Mouse (Mus musculus): ENCODE data around the gene Il31ra.
A peak's percentile ranks its signal among the peaks of the same experiment; 100 is the strongest.
"Not testable (repeated sequence)": the region's sequence is repeated elsewhere in the genome, so short reads cannot be mapped to it uniquely, and the experiment has no call there.

Gene Il31ra

DNA sequence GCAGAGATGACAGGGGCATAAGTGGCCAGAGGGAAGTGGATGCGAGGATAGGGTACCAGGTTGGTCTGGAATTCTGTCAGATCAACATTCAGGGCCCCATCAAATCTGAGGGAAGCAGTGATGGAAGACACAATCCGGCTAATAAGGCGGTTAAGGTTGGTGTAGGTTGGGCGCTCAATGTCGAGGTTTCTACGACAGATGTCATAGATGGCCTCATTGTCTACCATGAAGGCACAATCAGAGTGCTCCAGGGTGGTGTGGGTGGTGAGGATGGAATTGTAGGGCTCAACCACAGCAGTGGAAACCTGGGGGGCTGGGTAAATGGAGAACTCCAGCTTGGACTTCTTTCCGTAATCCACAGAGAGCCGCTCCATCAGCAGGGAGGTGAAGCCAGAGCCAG is at the start of gene Il31ra:
Il31ra (minus strand) TSS at position 101 of the 400 bp plus-strand sequence.
- not testable (repeated sequence) for DNase-seq (ENCODE audit: inconsistent age in 2 of 2, low spot score in 1 of 2)

DNA sequence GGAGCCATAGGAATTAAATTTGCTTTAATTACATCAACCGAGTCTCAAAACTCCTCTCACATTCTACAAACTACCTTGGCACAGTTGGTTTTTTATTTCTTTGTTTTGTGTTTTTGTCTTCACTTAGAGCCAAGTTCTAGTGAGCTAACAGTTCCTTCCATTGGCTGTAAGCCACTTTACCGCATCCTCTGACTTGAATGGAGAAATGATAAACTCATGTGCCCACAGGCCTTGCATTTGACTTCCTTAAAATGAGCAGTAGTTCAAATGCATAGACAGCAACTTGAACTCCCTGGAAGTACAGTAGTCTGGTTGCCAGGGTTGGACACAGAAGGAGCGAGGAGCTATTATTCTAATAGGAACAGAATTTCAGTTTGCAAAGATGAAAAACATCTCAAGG is 48.7 kb upstream of the Il31ra start:
- DNase-seq (ENCODE audit: inconsistent age in 2 of 2, low spot score in 1 of 2) = no peak

DNA sequence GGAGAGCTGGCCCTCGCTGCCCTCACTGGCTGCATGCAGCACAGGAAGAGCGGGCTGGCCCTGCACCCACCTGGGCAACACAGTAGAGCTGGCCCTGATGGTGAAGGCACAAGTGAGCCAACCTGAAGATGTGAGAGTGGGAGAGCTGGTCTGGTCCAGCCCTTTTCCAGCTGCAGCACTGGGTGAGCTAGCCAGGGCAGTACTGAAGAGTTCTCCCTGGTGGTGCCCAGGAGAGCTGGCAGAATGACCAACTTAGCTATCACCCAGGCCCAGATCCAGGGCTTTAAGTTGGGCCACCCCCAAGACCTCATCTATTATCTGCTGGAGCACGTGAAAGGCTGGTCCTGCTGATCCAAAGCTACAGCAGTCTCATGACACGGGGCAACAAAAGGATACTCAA is 45.0 kb upstream of the Il31ra start:
- no peak for DNase-seq (ENCODE audit: inconsistent age in 2 of 2, low spot score in 1 of 2)

DNA sequence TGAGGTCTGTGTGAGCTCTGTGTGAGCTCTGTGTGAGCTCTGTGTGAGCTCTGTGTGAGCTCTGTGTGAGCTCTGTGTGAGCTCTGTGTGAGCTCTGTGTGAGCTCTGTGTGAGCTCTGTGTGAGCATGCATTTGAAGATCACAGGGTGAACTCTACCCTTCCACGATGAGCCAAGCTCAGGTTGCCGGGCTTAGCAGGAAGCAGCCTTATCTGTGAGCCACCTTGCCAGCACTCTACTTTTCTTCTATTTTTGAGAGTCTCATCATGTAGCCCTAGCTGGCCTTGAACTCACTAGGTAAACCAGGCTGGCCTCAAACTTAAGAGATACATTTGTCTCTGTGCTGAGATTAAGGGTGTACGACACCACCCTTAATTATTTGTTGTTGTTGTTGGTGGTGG is 42.3 kb upstream of the Il31ra start:
- no peak for DNase-seq (ENCODE audit: inconsistent age in 2 of 2, low spot score in 1 of 2)

DNA sequence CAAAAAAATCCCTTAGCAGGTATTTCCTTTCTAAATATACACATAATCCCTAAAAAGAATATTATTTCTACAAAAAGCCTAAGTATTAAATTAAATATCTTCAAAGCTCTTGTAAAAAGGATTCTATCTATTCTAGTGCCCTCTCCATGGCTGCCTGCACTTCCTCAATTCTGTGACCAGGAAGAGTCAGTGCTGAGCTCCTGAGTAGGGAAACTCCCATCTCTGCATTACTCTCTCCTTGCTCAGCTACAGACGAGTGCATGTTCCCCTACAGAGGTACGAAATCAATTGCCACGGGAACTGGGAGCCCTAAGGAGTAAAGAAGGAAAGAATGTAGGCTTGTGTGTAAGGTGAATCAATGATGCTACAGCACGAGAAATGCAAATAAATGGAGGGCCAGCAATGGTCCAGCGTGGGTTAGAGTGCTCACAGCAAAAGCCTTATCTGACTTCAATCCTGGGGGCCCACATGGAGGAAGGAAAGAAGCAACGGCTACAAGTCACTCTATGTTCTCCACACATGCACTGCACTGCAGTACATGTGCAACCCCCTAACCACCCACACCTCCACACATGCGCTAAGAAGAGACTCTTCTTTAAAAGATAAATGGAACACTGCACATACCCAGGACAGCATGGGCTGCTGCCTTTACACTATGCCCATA is 41.1 kb upstream of the Il31ra start:
- no peak for DNase-seq (ENCODE audit: inconsistent age in 2 of 2, low spot score in 1 of 2)

DNA sequence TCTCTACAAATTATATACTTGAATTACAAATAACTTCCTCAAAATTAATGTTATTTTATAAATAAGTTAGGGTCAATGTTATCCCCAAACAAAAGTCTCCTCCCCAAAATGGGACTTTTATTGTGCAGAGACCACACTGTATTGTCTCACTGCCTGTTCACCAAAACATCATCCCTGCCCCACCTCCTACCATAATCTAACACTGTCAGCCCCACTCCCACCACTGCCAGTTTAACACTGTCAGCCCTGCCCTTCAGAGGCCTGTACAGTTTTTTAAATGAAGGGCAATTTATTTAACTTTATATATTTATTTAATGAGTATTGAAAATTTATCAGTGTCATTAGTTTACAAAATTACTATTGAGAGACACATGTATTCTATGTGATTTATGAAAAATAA is 31.4 kb upstream of the Il31ra start:
- no peak for DNase-seq (ENCODE audit: inconsistent age in 2 of 2, low spot score in 1 of 2)

DNA sequence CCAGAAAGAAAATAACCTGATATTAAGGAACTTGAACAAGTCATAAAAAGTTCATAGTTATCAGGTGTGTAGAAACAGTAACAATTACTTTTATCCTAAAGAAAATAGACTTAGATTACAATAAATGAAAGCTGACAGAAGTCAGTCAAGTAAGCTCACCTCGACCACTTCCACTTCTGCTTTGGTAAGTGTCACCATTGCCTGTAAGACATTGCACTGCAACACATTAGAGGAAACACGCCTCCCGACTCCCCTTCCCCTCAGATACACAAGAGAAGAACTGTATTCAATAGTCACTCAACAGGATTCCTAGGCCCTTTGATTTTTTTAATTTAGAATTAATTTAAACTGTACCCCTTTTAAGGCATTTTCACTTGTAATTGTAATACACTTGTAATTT is 30.5 kb upstream of the Il31ra start:
- no peak for DNase-seq (ENCODE audit: inconsistent age in 2 of 2, low spot score in 1 of 2)

DNA sequence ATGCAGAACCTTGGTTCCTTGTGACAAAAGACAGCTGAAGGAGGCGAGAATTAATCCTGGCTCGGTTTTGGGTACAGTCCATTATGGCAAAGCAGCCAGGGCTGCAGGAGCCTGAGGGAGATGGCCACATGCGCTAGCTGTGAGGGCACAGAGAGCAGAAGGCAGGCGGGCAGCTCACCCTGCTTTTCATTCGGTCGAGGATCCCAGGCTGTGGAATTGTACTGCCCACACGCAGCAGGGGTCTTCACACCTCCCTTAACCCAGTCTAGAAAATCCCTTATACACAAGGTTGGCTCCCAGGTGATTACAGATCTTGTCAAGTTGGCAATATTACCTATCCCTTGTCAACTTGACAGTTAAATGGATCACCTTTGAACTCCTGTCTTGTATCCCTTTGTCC is 29.5 kb upstream of the Il31ra start:
- DNase-seq (ENCODE audit: inconsistent age in 2 of 2, low spot score in 1 of 2) = no peak

DNA sequence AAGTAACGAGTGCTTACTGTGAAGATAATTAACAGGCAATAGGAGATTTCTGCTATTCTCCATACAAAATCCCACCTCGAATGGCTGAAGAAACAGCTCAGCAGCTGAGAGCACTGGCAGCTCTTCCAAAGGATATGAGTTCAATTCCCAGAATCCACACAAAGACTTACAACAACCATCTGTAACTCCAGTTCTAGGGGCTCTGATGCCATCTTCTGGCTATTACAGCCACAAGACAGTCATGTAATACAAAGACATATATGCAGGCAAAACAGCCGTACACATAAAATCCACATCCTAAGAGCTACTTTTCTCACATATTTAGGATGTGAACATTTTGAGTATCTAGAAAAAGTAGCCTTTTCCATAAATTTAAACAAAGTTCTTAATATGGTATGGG is 27.4 kb upstream of the Il31ra start:
- peak in 1 of 2 experiments; percentile 48 for DNase-seq (ENCODE audit: inconsistent age in 2 of 2, low spot score in 1 of 2)

DNA sequence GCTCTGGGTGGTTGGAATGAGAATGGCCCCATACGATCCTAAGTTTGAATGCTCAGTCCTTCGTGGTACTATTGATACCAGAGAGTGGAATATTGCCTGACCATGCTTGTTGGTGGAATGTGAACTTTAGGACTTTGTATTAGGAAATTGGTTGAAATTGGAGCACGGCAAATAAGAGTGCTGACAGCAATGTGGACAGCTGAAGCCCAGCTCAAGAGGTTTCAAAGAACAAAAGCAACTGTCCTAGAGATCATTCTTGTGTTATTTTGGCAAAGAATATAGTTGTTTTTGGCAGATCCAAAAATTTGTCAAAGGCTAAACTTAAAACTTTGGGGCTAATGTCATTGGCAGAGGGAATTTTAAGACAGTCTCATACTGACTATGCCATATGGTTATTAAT is 14.4 kb upstream of the Il31ra start:
- no peak for DNase-seq (ENCODE audit: inconsistent age in 2 of 2, low spot score in 1 of 2)

DNA sequence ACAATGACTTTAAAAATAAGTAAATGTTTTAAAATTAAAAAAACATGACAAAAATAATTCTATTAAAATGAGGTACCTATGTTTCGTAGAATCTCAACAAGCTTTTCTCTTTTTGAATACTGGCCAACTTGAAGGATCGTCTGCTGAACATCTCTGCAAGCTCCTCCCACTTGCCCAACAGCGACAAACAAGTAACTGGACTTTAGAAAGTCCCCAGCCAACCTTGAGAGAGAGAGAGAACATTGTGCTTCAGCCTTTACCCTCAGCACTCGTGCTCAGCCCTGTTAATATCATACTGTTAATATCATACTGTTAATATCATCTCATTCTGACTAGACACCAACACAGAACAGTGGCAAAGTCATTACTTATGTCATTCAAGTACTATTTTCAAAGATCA is 10.3 kb upstream of the Il31ra start:
- no peak for DNase-seq (ENCODE audit: inconsistent age in 2 of 2, low spot score in 1 of 2)

DNA sequence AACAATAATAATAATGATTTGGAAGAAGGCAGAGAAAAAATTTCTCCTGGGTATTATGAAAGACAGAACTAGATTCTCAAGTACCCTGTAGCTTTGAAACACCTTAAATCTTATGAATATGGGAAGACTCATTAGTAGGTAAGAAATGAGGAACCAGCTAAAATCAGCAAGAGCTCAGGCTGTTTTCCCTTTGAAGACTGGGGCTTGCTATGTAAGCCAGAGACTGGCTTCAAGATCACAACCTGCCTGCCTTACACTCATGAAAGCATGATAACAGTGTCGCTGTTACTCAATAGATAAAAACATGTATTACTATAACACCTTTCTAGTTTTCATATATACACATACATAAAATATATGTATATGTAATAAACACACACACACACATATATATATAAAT is 9.7 kb upstream of the Il31ra start:
- no peak for DNase-seq (ENCODE audit: inconsistent age in 2 of 2, low spot score in 1 of 2)

DNA sequence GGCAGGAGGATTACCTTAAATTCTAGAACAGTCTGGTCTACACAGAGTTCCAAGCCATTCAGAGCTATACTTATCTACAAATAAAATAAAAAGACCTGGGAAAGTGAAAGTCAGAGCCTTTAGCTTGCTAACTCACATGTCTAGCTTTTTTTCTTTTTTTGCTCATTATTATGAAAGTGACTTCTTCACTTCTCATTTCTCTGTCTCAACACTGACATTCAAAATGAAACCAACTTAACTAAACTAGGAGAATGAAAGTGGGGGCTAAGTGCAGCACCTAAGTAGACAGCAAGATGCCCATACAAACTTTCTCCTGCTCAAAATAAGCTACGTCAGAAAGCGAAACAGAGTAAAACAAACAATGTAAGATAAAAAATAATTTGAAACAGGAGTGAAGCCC is 8.4 kb upstream of the Il31ra start:
- DNase-seq (ENCODE audit: inconsistent age in 2 of 2, low spot score in 1 of 2) = no peak

DNA sequence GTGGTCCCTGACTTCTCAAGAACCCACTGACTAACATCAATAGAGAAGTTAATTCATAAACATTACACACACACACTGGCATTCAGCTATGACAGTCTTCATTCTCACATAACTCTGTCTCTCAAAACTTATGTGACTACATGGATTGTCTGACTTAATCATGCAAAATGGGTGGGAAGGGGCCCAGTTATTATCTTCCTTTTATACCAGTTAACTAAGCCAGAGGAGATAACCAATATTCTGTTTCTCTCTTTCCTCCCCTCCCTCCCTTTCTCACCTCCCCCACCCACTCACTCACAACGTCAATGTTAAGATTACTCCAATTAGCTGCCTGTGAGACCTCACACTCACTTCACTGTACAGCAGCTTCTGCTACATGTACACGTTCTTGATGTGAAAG is 3.9 kb downstream of the Il31ra start:
- DNase-seq (ENCODE audit: inconsistent age in 2 of 2, low spot score in 1 of 2) = no peak

DNA sequence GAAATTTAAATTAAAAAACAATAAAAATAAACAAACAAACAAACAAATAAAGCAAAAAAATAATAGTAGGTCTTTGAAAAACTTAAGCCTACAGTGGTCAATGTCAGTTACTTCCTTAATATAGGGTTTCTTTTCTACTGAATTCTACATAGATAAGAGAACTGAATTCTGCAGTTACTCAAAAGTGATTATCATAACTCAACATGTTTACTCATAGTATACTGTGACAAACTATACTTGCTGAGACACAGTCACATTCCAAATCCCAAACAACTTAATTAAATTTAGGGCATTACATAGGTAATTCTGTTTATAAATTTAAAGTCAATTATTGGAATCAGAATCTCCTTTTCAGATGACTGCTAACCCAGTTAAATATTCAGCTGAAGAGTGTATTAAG is 4.5 kb downstream of the Il31ra start:
- no peak for DNase-seq (ENCODE audit: inconsistent age in 2 of 2, low spot score in 1 of 2)

DNA sequence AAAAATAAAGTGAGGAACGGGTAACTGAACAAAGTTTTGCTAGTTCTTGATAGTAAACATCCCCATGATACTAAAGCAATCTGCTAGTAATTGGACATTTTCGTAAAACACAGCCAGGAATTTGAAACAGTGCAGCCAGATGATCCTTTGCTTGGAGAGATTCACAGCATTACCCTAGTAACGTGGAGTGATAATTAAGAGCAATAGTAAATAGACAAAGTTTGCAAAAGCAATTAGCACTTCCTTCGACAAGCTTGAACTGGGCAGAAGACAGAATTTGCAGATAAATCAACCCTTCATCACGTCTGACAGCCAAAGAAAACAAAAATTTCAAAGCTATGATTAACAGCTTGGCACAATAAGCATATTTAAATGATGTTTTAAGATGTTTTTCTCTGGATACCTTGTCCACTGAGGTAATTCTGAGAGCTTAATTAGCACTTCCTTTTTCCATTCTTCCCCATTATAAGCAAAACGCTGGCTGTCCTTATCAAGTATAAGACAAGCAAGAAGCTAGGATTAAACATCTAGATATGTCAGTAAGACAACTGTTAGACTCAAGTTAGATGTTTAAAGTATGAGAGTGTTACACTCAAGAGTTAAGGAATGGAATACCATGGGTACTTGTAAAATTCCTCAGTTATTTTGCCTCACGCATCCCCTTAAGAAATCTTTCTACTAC is 9.5 kb downstream of the Il31ra start:
- no peak for DNase-seq (ENCODE audit: inconsistent age in 2 of 2, low spot score in 1 of 2)

DNA sequence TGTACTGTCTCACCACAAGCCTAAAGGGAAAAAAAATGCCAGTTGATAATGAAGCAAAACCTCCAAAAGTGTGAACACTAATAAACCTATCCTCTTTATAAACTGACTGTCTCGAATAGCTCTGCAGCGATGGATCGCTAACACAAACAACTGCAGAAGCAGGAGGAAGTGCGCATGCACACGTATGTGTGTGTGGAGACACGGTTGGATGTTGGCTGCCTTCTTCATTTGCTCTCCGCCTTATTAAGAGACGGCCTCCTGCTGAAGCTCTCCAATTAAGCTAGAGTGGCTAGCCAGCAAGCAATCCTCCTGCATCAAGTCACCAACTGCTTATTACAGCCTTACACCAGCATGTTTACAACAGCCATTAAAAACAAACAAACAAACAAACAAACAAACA is 11.9 kb downstream of the Il31ra start:
- no peak for DNase-seq (ENCODE audit: inconsistent age in 2 of 2, low spot score in 1 of 2)

DNA sequence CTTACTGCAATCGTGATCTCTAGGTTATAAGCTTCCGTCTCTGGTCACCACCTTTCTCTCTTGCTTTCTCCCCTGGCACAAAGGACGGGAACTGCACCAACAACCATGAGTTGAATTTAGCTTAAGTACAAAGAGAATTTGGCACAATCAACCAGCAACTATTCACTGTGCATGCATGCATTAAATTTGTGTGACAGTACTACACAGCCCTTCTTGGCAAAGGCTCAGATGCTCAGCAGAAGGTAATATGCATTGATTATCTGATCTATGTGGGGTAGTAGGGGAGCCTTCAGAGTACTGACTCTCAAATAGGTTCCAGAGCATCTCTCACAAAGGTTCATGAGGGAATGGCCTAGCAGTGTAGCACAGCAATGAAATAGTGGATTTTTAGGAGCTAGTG is 12.4 kb downstream of the Il31ra start:
- DNase-seq (ENCODE audit: inconsistent age in 2 of 2, low spot score in 1 of 2) = no peak

DNA sequence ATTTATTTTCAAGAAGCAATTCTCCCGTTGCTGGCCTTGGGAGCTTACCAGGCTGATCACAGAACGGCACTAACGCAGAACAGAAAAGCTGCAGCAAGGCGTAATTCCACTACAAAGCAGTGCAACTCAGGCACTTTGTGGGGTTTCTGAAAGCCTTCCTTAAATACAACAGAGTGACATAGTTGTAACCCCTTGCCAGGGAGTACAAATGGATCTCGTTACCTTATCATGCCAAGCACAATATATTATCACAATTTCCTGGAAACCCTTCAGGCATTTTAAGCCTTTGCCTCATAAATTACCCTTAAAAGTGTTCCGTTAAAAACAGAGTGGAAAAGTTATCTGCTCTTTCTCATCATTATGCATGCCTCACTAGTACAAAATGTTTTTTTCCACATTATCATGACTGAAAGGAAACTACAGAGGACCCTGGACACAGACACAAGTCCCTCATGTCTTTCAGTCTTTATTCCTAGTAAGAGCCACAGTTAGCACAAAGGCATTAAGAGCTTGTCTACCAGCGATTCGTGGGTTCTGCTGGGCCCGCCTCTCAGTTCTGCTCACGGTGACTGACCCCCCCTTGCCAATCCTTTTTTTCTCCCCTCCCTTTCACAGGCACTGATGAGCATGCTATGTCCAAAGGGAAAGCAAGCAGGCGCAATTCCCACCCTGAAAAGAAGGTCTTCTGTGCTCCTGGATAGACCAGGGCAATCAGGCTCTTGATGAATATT is 13.4 kb downstream of the Il31ra start:
- DNase-seq (ENCODE audit: inconsistent age in 2 of 2, low spot score in 1 of 2) = peak in 1 of 2 experiments; percentile 62

DNA sequence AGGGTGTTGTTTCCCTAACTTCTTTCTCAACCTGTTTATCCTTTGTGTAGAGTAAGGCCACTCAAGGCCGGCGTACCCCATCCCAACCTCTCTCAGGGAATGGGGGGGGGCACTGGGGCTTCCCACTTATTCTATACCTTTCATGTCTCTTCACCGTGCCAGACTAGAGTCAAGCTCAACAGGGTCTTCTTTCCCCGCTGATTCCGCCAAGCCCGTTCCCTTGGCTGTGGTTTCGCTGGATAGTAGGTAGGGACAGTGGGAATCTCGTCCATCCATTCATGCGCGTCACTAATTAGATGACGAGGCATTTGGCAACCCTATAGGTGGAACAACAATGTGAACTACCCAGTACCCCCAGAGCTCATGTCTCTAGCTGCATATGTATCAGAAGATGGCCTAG is 16.1 kb downstream of the Il31ra start:
- DNase-seq (ENCODE audit: inconsistent age in 2 of 2, low spot score in 1 of 2) = peak; percentile 100

DNA sequence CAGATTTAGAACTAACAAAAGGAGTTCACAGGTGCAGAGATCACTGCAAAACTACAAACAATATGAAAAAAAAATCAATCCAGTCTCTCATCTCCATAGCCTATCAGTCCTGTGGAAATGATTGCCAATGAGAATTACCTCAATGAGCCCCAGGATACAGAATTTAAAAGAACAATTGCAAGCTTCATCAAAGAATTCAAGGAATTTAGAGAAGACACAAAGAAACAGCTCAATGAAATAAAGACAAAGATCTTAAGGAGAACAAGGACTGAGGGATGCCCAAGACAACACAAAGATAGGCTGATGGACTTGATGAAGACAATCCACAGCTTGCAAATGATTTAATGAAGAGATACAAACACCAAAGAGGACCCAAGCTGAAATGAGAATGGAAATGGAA is 20.4 kb downstream of the Il31ra start:
- no peak for DNase-seq (ENCODE audit: inconsistent age in 2 of 2, low spot score in 1 of 2)

DNA sequence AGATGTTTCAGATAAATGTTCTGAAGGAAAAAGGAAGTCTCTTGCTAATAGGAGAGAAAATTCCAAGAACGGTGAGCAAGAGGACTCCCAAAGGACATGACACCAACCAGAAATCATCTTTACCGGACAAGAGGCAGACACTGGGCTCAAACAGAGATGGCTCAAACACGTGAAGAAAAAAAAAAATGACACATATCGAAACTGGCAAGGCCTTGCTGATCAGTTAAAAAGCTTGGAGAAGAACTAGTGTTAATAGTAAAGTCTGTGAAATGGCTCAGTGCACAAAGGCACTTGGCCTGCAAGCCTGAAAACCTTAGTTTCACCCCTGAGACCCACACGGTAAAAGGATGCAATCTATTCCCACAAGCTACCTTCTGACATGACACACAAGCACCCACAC is 23.4 kb downstream of the Il31ra start:
- no peak for DNase-seq (ENCODE audit: inconsistent age in 2 of 2, low spot score in 1 of 2)

Data from adrenal gland, adult (tissue).